Mouse (Mus musculus) thymus, postnatal 36 days (tissue): Measurements from ENCODE around the gene Osbpl3.

ENCODE experiments used
- DNase-seq, 2 experiments: peaks; one replicate each; pipeline ENCODE4 v3.0.0; 2022; ENCODE audit warnings: mixed read lengths in 2 of 2

Osbpl3 gene

DNA sequence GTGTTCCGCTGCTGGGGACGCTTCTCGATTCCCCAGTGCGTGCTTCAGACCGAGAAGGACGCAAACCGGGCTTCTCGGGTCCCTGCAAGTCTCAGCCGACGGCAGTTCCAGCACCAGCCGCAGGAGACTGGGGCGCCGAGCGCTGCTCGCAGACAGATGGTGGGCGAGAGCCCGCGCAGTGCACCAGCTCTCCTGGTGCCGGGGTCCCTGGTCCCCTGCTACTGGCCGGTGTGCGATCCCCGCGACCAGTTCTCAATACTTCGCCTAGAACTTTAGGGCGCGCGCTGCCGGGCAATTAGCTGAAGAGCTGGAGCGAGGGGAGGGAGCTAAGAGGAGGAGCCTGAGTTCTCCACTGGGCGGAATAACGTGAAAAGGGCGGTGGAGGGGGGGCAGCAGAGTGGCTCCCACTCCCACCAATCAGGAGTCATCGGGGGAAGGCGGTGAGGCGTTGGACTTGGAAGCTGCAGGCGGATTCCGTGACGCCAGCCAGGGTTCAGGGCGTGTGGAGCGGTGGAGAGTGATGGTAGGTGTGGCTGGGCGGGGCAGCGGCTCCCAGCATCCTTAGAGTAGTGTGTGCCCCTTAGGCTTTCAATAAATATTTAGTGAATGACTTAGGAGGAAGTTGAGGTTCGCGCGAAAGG, at the start of gene Osbpl3:
Osbpl3 (minus strand) TSS at position 373 of the 641 bp plus-strand sequence.
- DNase-seq, result peak; percentile 80 to 83

- no peak for DNase-seq
Measured at GRCm38 (mm10) chr6:50505531-50505930, 49.5 kb upstream of the Osbpl3 start.

GRCm38 (mm10) chr6:50504711-50505110, 48.7 kb upstream of the Osbpl3 start:
- no peak for DNase-seq

GRCm38 (mm10) chr6:50503779-50504178, 47.8 kb upstream of the Osbpl3 start:
- no peak for DNase-seq

DNA sequence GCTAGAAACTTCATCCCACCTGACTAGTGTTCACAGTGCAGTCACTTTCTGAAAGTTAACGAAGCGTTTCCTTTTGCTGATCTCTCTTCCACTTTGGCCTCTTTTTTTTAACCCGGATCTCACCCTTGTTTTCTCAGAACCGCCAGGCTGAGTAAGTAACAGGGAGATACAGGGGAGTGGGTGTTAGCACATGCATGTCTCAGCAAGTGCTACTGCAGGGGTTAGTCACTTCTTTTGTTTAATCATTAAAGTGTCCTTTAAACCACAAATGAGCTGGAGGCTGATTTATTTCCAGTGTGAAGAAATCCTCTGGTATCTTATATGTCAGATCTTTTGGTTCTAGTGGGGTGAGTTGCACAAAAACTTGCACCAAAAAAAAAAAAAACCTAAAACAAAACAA, 47.0 kb upstream of the Osbpl3 start:
- DNase-seq, result no peak

DNA sequence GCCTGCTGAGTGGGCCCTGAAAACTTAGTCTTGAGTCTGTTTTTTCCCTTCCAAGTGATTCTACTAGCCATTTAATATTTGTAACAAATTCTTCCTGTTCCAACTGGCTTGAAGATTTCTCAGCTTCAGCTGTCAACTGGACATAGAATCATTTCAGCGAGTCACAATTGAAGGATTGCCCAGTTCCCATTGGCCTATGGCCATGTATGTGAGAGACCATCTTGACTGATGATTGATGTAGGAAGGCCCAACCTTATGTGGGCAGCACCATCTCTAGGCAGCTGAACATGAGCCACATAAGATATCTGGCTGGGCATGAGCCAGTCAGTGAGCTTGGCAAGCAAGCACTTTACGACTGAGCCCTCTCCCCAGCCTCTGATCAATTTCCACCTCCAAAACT, 42.3 kb upstream of the Osbpl3 start:
- DNase-seq, result no peak

GRCm38 (mm10) chr6:50490519-50490918, 34.5 kb upstream of the Osbpl3 start:
- DNase-seq, result no peak

- no peak for DNase-seq
Measured at GRCm38 (mm10) chr6:50489380-50489779, 33.4 kb upstream of the Osbpl3 start.

DNA sequence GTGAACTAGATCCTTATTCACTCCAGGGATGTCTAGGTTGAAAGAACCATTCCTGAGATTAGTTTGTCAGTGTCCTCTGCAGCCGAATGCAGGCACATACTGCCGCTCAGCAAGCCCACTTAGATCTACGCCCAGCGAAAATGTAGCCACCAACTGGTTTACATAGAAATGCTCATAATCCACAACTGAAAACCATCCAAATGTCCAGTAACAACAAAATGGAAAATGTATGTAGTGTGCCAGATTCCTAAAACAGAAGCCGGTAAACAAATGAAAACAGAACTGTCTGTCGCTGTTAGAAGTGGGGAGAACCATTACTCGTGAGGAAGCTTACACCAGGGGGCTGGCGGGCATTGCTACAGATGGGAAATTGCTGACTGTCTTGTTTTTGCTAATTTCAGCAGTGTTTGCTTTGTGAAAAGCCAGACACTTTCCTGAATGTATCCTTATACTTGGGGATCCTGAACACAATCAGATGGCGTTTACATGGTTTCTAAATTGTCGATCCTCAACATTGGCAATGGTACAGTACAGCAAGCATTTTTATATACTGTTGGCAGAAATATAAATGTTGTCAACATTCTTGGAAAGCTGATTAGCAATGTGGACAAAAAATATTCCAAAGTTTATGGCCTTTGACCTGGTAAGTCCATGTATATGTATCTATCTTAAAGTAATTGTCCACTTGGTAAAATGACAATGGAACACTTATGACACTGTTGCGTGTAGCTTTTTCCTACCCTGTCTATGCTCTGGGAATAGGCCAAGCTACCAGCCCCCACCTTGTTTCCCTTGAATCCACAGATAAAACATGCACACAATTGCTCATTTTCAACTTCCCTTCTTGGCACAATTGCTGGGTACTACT, 30.3 kb upstream of the Osbpl3 start:
- no peak for DNase-seq

GRCm38 (mm10) chr6:50483426-50483825, 27.4 kb upstream of the Osbpl3 start:
- no peak for DNase-seq

GRCm38 (mm10) chr6:50481460-50481859, 25.5 kb upstream of the Osbpl3 start:
- DNase-seq, result no peak

GRCm38 (mm10) chr6:50466451-50466850, 10.4 kb upstream of the Osbpl3 start:
- DNase-seq, result no peak

- no peak for DNase-seq
Measured at GRCm38 (mm10) chr6:50464690-50465485, 8.9 kb upstream of the Osbpl3 start.

- DNase-seq, result no peak
Measured at GRCm38 (mm10) chr6:50462026-50462425, 6.0 kb upstream of the Osbpl3 start.

DNA sequence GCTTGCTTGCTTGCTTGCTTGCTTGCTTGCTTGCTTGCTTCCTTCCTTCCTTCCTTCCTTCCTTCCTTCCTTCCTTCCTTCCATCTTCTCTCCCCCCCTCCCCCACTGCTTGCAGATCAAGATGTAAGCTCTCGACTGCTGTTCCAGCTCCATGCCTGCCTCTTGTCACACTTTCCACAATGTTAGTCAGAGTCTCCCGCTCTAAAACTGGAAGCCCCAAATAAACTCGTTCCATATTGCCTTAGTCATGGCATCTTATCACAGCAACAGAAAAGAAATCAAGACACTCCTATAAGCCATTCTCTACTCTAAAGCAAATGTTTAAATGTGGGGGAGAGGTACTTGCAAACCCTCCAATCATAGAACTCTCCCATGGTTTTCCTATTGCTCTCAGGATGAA, 5.6 kb upstream of the Osbpl3 start:
- no peak for DNase-seq

- no peak for DNase-seq
Measured at GRCm38 (mm10) chr6:50460646-50461045, 4.6 kb upstream of the Osbpl3 start.

- DNase-seq, result no peak
Measured at GRCm38 (mm10) chr6:50460246-50460645, 4.2 kb upstream of the Osbpl3 start.

DNA sequence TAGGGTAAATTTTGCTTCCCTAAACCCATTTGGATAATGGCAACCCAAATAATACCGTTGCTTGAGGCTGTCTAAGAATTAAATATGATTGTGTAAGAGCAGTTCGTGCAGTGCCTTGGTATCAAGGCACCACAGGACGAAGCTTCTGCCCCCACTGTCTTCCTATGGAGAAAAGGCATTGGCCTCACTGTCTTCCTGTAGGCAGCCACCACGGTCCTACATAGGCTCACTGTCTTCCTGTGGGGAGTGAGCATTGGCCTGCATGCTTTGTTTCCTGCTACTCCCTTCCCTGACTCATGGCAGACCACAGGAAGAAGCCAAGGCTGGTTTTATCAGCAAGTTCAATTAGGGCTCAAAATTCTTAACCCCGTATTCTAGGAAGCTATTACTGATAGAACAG, 3.3 kb upstream of the Osbpl3 start:
- DNase-seq, result no peak

- no peak for DNase-seq
Measured at GRCm38 (mm10) chr6:50457551-50458348, 1.7 kb upstream of the Osbpl3 start.

- DNase-seq, result no peak
Measured at GRCm38 (mm10) chr6:50456706-50457105, 705 bp upstream of the Osbpl3 start.

DNA sequence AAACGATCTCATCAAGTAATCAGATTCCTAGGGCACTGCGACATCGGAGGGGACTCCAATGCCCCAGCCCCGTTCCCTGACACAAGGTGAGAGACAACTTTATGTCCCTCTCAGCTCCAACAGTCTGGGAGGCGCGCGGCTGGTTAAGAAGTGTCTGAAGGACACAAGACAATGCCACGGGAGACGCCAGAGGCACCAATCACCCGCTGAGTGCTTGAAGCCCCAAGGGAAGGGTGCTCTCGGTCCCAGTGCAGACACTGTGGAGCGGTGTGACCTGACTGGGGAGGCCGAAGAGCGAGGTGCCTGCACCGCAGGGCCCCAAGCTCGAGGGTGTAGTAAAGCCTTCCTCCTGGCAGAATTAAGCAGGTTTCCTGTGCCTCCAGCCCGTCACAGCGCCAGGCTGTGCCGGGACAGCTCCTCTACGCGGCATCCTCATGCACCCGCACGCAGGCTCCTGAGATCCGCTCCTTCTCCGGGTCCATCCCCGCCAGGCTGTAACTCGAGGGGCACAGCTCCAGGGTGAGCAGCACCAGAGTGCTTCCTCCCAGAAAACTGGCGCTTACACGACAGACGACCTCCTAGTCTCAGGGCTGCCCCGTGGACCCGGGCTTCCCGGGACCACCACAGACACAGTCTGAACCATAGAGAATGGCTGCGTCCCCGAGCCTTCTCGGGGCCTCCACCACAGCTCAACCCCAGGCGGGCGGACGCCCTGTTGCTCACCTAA, 736 bp downstream of the Osbpl3 start:
- DNase-seq, result peak; percentile 54

DNA sequence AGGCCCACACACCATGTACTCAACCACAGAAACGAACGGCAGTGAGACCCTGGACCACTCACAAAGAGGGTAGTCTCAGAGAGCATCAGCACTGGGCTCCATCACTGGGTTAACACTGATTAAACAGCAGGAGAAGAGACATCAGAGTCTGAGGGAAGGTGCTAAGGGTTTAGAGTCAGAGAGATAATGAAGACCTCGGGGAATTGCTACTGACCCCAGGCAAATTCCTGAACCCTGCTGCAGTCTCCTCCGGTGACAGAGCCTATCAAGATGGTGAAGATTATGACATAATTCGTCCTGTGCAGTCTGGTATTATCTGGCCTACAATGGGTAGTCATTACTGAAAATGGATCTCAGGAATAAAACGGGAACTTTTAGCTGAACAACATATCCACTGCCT, 2.4 kb downstream of the Osbpl3 start:
- no peak for DNase-seq
